Mouse (Mus musculus) brain, embryonic 14.5 days (tissue): ENCODE results near the gene Gpr176.

Experiments
- CTCF ChIP-seq: fragments of 200-500 bp; IDR thresholded peaks from 2 replicates; pipeline ENCODE4 v1.5.1; 2012; ENCODE audit warnings: inconsistent platforms, mild to moderate bottlenecking, moderate library complexity, borderline replicate concordance; ENCODE audit not compliant: insufficient read depth, insufficient read length; ENCODE audit errors: extremely low read depth
- POLR2A ChIP-seq: fragments of 200-500 bp; IDR thresholded peaks from 2 replicates; pipeline ENCODE4 v1.6.1; 2012; ENCODE audit warnings: mild to moderate bottlenecking, inconsistent platforms, borderline replicate concordance; ENCODE audit not compliant: poor library complexity, insufficient read depth, insufficient read length, severe bottlenecking; ENCODE audit errors: extremely low read depth

GRCm38 (mm10) chr2:118412821-118413220 is 39.6 kb upstream of the Gpr176 start:
- TF ChIP-seq CTCF (no peak), POLR2A (no peak)
